Mouse (Mus musculus) spleen, postnatal 0 days (tissue): ENCODE measurements around the gene Defa17. TPM values are rescaled to one million over a fixed set of nuclear protein-coding genes. Genes with fewer than 3 reads are reported as not detected.

Experiments
- polyA plus RNA-seq: library from polyadenylated mRNA; unstranded; fragments of >200 nt; fragmentation: Nextera tagmentation; extraction: Ambion mirVana; gene quantifications from 2 replicates; pipeline ENCODE4 v1.2.1, GENCODE M21; 2015

Gene Defa17
- not detected in 2 replicates for polyA plus RNA-seq

GRCm38 (mm10) chr8:21655480-21655879 lies at the start of gene Defa17:
Gene Defa17, plus strand, starts transcription at chr8:21655780.

GRCm38 (mm10) chr8:21617883-21618282 lies 37.7 kb upstream of the Defa17 start, which contains the start of gene Defa26:
Gene Defa26, plus strand, starts transcription at chr8:21618183.

GRCm38 (mm10) chr8:21665497-21665896 lies 9.9 kb downstream of the Defa17 start, which contains the start of gene Defa34:
Gene Defa34, plus strand, starts transcription at chr8:21665797.

GRCm38 (mm10) chr8:21703545-21703944 lies 48.0 kb downstream of the Defa17 start, which contains the start of gene AY761184:
Gene AY761184, minus strand, starts transcription at chr8:21703645.

Other genes starting within 250 kb of the Defa17 start
- not detected in 2 replicates for gene Defa36, start 228.4 kb upstream of the Defa17 start, polyA plus RNA-seq
- not detected in 2 replicates for gene Gm7849, start 199.2 kb upstream of the Defa17 start, polyA plus RNA-seq
- gene Defa20, start 146.5 kb upstream of the Defa17 start, polyA plus RNA-seq = not detected in 2 replicates
- not detected in 2 replicates for gene Defa32, start 126.7 kb upstream of the Defa17 start, polyA plus RNA-seq
- gene Defa37, start 90.4 kb upstream of the Defa17 start, polyA plus RNA-seq = not detected in 2 replicates
- gene Defa28, start 72.8 kb upstream of the Defa17 start, polyA plus RNA-seq = not detected in 2 replicates
- gene Gm7861, start 61.3 kb upstream of the Defa17 start, polyA plus RNA-seq = not detected in 2 replicates
- gene Defa26, start 37.6 kb upstream of the Defa17 start, polyA plus RNA-seq = not detected in 2 replicates
- not detected in 2 replicates for gene Defa34, start 10.0 kb downstream of the Defa17 start, polyA plus RNA-seq
- gene AY761184, start 47.9 kb downstream of the Defa17 start, polyA plus RNA-seq = not detected in 2 replicates
- not detected in 2 replicates for gene Defa24, start 78.7 kb downstream of the Defa17 start, polyA plus RNA-seq
- not detected in 2 replicates for gene Defb50, start 167.8 kb downstream of the Defa17 start, polyA plus RNA-seq
- gene Defb2, start 184.1 kb downstream of the Defa17 start, polyA plus RNA-seq = not detected in 2 replicates
- gene Defb10, start 203.1 kb downstream of the Defa17 start, polyA plus RNA-seq = not detected in 2 replicates
- gene Defb9, start 229.6 kb downstream of the Defa17 start, polyA plus RNA-seq = not detected in 2 replicates